Mouse (Mus musculus) CD4-positive helper T cell, adult 2 months (primary cell): ENCODE measurements at regions not wholly inside any gene's neighbourhood (a gene's known extent, or its start where the extent isn't known, plus 50 kb on each side); places are given as distances from the start of the nearest gene placed in this dataset.
A peak's percentile ranks its signal among the peaks of the same experiment; 100 is the strongest.

Experiments
- DNase-seq: peaks from one replicate; pipeline ENCODE4 v3.0.0-alpha.2; 2012; ENCODE audit warnings: low read depth, missing footprints, low spot score

DNA sequence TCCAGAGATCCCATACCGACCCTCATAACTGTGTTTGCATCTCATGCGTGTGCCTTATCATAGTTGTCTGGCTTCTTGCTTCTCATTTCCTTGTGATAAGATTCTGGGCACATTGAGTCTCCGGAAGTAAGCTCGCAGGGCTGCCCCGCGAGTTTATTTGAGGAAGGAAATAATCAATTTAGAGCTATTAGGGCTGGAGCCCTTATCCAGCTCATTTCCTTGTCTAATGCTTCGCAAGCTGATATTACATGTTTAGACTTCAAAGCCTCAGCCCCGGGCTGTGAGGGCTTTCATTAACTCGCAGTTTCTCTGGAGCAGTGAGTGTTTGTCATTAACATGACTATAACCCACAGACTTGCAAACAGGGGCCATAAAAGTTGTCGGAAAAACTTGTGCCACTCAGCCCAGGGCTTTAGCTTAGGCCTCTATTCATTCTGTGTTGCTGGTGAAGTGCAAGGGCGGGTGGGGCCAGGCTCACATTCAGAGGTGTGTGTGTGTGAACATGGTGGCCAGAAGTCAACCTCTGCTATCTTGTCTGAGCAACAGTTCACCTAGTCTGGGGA is 251.0 kb upstream of the Gm5148 start:
- peak; percentile 12 for DNase-seq

- DNase-seq, result no peak
These were observed 248.6 kb upstream of the Gm5148 start for GRCm38 (mm10) chr3:37972931-37973330.

- no peak for DNase-seq
These were observed 246.9 kb upstream of the Gm5148 start for GRCm38 (mm10) chr3:37971240-37971639.

GRCm38 (mm10) chr3:37968654-37969053 is 244.4 kb upstream of the Gm5148 start:
- no peak for DNase-seq

DNA sequence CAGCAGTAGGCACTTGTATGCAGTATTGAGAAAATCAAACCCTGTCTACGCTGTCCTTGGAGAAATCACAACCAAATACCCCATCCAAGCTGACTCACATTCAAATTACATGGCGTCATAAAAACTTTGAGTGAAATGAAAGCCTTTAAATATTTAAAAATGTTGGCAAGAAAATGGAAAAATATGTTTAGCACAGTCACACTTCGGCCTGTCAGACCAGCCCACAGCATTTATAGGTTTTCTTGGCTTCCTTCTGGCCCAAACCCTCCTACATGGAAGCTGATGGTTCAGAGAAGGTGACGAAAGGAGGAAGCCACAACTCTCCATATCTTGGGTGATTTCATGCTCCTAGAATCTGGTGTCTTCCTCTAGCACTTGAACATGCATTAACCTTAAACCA is 240.9 kb upstream of the Gm5148 start:
- no peak for DNase-seq

GRCm38 (mm10) chr3:37964083-37964482 is 239.8 kb upstream of the Gm5148 start:
- no peak for DNase-seq

GRCm38 (mm10) chr3:37962811-37963210 is 238.5 kb upstream of the Gm5148 start:
- DNase-seq, result no peak

DNA sequence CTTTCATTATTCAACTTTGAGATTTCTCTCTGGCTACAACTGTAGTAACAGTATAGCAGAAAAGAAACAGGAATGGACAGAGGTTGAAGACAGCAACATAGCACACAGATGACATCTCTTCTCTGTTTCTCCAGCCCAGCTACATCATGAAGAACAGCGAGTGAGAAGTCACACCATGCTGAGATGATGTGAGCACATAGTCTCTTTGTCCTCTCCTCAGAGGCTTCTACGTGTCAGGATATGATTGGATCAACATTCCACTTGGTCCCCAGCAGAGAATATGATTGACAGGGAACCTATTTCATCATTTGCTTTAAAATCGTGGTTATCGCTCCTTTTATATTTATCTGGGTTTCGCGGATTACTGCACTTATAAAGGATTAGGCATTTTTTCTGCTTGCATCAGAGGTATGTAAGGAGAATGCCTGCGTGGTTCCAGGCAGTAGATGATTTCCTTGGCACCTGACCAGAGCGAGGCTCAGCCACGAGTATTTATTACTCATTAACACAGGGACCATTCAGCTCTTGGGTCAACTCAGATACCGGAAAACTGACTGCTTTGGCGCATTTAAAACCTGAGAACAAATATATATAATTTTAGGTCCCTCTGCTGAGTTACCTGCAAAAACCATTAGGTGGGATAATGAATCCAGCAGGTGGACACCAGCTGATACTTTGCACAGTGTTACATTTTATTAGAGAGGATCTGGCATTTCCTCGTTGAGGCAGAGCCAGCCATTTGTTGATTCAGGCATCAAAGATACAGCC is 237.9 kb upstream of the Gm5148 start:
- no peak for DNase-seq

- no peak for DNase-seq
These were observed 234.2 kb upstream of the Gm5148 start for GRCm38 (mm10) chr3:37958361-37958978.

GRCm38 (mm10) chr3:37956543-37956942 is 232.3 kb upstream of the Gm5148 start:
- DNase-seq, result no peak

GRCm38 (mm10) chr3:37952891-37953290 is 228.6 kb upstream of the Gm5148 start:
- no peak for DNase-seq

GRCm38 (mm10) chr3:37952251-37952650 is 228.0 kb upstream of the Gm5148 start:
- DNase-seq, result no peak

DNA sequence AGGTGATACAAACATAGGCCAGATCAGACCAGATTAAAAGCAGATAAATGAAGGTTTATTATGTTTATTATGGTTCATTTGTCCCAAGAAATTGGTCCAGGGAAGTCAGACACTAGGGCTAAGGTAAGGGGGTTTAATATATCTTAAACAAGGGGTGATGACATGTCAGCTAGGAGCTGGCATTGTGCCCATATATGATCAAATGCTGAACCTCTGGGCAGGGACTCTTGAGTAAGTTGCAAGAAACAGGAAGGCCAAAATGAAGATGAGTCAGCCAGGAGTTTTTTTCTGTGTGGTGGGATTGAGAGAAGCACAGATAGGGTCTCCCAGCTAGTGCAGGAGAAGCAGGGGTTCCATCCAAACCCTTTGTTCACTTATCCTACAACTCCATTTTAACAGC is 219.4 kb upstream of the Gm5148 start:
- DNase-seq, result no peak

DNA sequence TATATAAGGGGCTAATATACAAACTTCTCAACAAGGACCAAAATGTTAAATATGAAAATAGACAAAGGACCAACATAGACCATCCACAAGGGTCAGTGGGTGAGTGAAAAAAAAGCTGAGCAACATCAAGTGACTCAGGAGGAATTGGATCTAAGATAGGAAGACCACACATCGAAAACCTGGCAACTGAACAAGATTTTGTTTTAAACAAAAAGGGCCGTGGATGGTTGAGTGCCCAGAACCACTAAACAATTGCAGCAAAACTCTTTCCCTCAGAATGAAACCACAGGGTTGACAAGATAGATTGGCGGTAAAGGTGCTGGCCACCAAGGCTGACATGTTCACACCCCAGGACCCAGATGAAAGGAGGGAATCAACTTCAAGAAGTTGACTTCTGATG is 215.7 kb upstream of the Gm5148 start:
- peak; percentile 32 for DNase-seq

GRCm38 (mm10) chr3:37938870-37939269 is 214.6 kb upstream of the Gm5148 start:
- no peak for DNase-seq

- no peak for DNase-seq
These were observed 213.9 kb upstream of the Gm5148 start for GRCm38 (mm10) chr3:37938284-37938596.

DNA sequence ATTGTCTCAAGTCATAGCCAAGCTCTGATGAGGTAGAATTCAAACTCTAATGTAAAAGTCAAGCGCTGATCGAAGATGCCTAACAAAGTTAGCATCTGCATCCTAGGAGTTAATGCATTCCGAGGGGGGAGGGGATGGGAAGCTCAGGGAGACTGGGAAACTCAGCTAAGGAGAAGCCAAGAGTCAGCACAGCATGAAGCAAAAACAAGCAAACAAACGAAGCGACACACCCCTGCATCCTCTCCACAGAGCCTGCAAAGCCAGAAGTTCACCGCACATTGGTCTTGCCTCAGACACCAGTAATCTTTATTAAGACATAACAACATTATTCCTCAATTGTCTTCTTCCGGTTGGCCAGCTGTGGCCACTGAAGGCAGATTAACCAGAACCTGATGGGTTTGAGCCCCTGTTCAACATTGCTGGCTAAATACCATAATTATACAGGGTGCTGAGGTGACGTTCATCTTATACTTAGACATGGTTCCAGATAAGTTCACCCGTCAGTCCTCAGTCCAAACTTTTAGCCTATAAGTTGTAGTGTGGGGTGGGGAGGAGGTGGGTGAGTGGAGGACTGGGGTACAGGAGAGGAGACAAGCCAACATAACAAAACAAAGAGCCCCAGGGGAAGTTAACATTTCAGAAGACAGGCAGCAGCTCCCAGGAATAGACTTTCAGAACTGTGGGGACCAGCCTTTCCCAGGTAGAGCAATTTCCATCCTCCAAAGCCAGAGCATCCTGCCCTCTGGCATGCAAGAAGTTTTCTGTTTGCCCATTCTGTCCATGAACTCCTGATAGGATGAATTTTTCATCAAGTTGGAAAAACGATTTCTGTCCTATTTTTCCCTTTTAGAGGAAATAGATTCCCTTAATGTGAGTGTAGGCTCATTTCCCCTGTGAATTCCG is 213.3 kb upstream of the Gm5148 start:
- no peak for DNase-seq

DNA sequence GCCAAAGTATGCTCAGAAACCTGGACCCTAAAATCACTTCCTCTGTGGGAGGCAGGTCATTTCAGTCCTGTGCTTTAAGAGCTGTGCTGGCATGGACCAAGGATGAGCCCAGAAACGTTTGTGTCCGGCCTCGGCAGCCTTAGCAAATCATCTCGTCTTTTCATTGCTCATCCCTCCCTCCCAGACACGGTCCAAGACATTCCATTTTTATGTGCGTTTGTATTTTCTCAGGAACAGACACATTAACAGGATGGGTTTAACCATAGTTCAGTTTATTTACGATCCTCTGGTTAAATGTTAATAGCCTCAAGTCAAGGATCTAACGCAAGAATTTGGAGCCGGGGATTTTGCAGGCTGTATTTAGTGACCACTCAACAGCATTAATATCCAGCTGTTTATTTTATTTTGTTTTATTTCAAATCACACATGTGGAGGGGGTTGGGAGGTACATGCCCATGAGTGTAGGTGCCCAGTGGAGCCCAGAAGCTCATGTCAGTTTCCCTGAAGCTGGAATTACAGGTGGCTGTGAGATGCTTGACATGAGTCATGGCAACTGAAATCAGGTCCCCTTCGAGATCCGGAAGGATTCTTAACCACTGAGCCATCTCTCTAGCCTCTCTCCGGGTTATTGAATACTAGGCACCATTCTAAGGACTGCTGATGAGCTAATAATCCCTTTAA is 212.1 kb upstream of the Gm5148 start:
- DNase-seq, result no peak

GRCm38 (mm10) chr3:37934905-37935708 is 210.8 kb upstream of the Gm5148 start:
- DNase-seq, result no peak

DNA sequence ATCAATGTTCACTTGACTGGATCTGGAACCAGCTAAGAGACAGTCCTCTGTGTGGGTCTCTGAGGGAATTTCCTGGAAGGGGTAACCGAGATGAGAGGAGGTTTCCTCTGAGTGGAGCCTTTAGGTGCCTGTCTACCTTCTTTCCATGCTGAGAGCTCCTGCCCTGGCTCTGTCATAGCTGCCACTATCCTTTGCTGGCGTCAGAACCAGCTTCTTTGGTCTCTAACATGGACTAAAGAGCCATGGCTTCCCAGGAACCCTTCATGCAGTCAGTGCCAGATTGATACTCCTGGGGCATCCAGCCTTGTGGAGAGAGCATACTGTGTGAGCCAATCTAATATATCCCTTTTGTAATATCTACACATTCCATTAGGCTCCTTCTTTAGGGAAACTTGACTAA is 209.9 kb upstream of the Gm5148 start:
- no peak for DNase-seq

- no peak for DNase-seq
These were observed 204.4 kb upstream of the Gm5148 start for GRCm38 (mm10) chr3:37928731-37929130.
